Mouse (Mus musculus) common myeloid progenitor, adult 5-6 weeks (primary cell): ENCODE results near the gene Cand2. TPM values are rescaled to one million over a fixed set of nuclear protein-coding genes. Genes with fewer than 3 reads are reported as not detected.
A peak's percentile ranks its signal among the peaks of the same experiment; 100 is the strongest.

Experiments
- ATAC-seq: replicated peaks from 2 replicates; pipeline ENCODE4 v1.8.0; 2016; ENCODE audit warnings: low read depth, mild to moderate bottlenecking, moderate TSS enrichment, inconsistent platforms; ENCODE audit not compliant: poor library complexity, severe bottlenecking
- total RNA-seq: library from RNA; stranded (forward); fragments of 200-1000, 187-1606 nt; gene quantifications from 2 replicates; pipeline ENCODE4 v1.2.3, GENCODE M21; 2017

Gene Cand2
- total RNA-seq: 3.4 and 3.7 TPM in 2 replicates

DNA sequence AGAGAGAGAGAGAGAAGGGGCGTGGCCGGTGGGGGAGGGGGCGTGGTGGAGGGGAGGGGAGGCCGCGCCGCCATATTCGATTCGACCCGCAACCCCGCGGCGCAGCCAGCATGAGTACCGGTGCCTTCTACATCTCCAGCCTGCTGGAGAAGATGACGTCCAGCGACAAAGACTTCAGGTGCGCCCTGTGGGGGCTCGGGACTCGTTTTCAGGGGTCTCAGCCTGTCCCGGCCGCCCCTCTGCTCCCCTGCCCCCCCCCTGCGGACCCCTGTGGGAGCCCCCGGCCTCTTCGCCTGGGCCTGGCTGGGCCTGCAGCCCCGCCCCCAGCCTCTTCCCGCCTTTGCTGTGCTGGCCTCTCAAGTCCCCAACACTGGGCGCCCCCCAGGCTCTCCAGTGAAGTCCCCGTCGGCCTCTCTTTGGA lies at the start of gene Cand2:
Gene Cand2 (plus strand): TSS at position 38 of the 421 bp plus-strand sequence.
- 0 out of 2 replicates have a peak, but pooled peaks have one; percentile 27 for ATAC-seq

DNA sequence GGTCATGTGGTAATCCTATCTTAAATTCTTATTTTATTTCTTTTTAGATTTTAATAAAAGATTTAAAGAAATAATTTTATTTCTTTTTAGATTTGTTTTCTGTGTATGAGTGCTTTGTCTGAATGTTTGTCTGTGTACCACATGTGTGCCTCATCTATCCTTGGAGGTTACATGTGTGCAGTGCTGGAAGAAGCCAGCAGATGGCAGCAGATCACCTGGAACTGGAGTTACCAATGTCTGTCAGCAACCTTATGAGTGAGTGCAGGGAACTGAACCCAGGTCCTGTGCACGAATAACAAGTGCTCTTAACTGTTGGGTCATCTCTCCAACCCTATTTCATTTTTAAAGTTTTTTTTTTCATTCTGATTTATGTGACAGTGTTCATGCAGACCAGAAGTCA lies 47.2 kb upstream of the Cand2 start:
- peak; percentile 71; the same call in 1 of the 2 replicates for ATAC-seq

DNA sequence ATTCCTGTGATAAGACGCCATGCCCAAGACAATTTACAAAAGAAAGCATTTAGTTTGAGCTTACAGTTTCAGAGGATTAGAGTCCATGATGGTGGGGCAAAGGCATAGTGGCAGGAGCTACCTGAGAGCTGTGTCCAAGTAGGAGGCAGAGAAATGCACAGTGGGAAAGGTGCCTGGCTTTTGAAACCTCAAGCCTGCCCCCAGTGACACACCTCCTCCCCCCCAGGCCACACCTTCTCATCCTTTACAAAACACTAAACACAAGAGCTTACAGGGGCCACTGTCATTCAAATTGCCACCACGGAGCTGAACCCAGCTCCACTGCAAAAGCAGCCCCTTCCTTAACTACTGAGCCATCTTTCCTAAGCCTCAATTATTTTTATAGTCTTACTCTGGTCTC lies 46.8 kb upstream of the Cand2 start:
- ATAC-seq: no peak

DNA sequence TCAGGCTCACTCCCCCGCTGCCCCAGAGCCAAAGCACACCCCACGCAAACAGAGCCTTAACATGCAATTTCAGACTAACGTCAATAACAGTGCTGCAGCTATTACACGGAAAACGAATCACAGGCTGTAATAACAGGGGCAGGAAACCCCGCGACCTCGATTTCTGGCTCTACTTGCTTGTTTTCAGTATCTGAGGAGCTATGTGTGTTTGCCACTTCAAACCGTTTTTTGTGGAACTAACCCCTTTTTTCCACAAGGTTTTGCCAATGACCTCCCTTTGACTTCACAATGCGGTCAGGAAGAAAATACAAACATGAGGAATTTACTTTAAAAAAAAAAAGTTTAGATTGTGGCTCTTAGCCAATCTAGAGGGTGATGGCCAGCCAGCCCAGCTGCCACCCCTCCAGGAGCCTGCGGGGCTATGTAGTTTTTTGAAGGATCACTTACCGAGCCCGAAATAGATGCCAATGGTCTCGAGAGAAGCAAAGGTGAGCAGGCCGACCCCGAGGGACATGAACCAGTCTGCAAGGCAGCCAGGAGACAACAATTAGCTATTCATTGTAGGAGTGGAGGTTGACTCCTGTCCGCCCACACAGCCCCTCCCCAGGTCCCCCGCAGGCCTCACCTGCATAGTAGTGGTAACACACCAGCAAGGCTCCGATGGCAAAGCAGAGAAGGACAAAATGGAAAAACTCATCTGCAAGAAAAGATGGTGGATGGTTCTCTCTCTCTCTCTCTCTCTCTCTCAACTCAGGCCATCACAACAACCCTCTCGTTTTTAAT lies 43.6 kb upstream of the Cand2 start:
- no peak for ATAC-seq

DNA sequence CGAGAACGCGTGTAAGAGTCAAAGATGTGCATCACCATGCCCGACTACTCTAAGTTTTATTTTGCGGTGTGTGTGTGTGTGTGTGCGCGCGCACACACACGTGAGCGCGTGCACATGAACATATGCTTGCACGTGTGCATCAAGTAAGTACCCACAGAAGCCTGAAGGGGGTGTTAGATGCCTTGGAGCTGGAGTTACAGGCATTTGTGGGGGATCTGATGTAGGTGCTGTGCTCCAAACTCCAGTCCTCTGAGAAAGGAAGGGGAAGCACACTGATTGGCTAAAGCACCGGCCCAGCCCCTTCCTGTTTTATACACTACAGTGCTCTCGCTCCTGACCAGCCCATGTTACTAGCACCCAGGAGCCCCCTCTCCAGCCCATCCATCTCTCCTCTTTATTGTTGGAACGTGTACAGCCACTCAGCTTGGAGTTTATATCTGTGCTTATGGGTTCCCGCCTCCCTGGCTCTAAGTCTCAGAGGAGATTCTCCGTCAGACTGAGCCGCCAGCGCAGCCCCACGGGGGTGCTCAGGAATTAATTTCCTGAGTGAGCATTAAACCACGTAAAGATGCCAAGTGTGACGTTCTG lies 41.9 kb upstream of the Cand2 start:
- ATAC-seq: no peak

DNA sequence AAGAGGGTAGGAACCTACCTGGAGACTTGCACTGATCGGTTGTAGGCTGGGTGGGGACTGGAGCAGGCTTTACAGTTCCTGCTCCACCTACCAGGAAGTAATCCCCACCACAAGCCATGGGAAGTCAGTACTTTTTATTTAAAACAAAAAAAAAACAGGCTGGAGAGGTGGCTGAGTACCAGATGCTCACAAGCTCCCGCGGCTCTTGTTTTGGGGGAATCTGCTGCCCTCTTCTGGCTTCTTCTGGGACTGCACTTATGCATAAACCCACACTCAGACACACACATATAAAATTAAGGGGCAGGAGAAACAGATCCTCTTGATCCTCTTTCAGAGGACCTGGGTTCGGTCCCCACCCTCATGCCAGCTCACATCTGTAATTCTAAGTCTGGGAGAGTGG lies 39.4 kb upstream of the Cand2 start:
- peak; percentile 39; the same call in 1 of the 2 replicates for ATAC-seq

DNA sequence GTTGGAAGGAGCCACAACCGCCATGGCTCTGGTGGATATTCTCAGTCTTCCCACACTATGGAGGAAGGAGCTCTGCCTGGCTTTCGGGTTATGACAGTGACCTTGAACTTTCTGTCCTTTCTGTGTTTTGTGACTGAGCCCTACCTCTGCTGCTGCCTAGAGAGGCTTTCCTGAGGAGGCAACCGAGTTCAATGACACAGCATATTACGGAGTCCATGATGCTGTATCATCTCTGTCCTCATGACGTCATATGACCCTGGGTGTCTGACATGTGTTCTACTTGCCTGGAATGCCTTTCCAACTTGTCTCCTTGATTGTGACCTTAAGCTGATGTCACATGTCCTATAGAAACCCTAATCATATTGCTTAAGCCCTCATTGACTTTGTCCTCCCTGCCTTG lies 35.3 kb upstream of the Cand2 start:
- ATAC-seq: no peak

DNA sequence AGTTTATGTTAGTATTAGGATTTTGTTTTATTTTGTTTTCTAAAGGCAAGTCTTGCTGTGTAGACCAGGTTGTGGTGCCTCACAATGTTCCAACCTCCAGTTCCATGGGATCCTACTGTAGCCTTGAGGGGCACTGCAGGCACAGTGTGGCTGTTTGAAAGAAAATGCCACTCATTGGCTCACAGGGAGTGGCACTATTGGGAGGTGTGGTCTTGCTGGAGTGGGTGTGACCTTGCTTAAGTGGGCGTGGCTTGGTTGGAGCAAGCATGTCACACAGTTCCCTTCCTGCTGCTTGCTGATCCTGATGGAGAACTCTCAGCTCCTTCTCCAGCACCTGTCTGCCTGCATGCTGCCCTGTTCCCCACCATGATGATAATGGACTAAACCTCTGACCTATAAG lies 30.8 kb upstream of the Cand2 start:
- ATAC-seq: peak; percentile 81

DNA sequence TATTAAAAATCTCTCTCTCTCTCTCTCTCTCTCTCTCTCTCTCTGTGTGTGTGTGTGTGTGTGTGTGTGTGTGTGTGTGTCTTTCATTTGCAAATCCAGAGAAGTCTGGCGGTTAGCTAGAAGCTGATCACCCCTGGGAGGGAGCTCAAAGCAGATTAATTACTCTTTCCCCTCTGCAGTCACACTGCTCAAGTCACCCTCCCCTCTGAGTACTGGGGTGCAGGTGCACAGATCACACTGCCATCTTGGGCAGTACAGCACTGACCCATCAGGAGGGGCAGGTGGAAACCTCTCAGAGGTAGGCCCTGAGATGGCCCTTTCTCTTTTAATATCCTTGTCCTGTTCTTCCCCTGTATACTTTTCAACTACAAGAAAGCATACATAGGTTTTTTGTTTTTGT lies 28.0 kb upstream of the Cand2 start:
- no peak for ATAC-seq

DNA sequence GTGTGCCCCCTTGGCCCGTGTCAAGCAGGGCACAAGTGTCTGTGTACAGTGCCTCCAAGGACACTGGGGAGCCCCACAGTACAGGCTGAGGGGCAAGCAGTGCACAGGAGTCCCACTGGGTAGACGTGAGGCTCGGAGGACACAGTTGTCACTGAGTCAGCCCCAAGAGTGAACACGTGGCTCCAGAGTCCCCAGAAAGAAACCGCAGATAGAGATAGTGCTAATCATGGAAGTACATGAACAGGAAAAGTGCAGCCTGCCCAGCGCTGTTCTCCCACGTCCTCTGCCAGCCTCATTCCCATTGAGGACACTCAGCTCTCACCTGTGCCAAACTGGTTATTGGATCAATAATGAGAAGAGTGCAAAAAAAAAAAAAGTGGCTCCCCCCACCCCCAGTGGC lies 18.8 kb upstream of the Cand2 start:
- ATAC-seq: peak; percentile 36

DNA sequence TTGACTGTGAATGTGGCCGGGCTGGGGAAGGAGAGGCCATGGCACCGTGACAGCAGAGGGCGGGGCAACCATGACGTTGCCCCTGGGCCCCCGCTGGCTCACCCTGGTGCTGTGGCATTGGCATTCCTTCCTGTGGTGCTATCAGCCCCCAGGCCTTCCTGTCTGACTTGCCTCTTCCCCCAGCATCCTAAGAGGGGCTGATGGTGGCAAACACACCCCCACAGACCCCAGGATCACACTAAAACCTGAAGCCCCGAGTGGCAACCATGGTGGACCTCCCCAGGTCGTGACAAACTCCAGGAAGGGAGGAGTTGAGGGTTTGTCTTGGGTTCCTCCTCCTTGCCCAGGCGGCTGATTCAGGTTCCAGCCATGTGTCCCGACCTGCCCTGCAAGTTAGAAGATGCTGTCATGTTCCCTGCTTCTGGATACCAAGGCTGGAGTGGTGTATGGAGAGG lies 15.3 kb upstream of the Cand2 start:
- ATAC-seq: peak; percentile 73

DNA sequence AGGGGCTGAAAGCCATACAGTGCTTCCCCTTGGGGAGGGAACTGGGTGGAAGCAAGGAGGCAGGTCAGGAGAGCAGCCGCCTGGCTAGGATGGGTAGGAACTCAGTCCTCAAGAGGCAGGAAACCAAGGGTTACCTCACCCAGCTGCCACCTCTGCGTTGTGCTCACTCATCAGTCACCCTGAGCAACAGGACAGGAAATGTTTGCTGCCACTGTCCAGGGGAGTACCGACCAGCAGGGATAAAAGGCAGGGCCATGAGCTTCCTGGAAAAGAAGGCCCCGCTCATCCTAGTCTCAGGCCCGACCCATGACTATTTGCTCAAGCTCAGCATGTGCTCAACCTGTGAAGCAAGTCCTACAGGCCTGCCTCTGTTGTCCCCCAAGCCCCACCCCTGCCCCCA lies 14.9 kb upstream of the Cand2 start:
- peak; percentile 36 for ATAC-seq

DNA sequence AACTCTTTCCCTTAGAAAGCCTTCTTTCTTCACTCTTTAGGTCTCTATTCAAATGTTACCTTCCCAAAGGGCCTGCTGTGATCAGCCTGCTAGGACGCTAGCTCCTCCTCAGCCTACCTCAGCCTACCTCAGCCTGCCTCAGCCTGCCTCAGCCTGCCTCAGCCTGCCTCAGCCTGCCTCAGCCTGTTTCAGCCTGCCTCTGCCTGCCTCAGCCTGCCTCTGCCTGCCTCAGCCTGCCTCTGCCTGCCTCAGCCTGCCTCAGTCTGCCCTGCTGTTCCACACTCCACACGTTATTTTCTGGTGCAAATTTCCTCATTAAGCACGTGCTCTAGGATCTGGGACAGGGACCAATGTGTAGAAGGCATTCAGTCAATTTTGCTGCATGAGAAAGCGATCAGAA lies 14.2 kb upstream of the Cand2 start:
- no peak for ATAC-seq

DNA sequence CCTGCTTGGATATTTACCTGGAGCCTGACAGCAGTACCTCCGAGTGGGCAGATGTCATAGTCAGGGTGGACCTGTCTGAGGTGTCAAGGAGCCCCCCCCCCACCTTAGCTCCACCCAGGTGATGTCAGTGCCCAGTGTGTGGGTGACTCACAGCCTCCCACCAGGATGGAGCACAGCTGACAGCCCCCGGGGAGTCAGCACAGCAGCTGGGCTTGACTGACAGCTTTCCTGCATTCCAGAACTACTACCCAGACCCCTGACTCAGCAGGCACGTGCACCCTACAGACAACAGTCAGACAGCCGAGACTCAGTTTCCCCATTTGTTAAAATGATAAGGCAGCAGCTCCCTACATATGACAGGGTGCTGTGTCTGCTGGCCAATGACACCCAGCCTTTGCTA lies 13.4 kb upstream of the Cand2 start:
- no peak for ATAC-seq

DNA sequence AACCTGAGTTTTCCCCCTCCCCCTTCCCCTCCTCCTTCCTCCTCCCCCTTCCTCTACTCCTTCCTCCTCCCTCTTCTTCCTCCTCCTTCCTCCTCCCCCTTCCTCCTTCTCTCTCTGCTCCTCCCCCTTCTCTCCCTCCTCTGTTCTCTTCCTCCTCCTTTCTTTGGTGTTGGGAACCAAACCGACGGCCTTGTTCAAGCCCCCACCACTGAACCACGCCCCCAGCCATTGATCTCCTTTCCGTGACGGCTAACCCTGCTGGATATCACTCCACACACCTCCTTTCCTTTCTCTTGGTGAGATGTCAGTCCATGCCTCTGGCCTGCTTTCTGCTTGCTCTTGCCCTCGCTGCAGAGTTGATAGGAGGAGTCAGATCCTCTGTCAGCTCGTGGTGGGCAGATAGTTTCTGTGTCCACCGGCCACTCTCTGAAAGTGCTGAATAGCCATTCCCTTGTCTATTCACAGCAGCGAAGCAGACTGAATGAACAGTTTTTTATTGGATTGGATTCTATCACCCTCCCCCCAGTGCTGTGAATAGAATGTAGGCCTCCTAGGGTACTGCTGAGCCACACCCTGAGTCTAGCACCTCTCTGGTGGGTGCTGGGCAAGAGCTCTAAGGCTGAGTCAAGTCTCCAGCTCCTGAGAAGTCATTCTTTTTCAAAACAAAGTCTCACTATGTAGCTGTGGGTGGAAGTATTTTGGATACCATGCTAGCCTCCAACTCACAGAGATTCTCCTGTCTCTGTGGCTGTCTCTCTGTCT lies 12.2 kb upstream of the Cand2 start, which contains the start of gene Tmem40:
Gene Tmem40 (minus strand): TSS at position 416 of the 762 bp plus-strand sequence.
- peak; percentile 19 for ATAC-seq

DNA sequence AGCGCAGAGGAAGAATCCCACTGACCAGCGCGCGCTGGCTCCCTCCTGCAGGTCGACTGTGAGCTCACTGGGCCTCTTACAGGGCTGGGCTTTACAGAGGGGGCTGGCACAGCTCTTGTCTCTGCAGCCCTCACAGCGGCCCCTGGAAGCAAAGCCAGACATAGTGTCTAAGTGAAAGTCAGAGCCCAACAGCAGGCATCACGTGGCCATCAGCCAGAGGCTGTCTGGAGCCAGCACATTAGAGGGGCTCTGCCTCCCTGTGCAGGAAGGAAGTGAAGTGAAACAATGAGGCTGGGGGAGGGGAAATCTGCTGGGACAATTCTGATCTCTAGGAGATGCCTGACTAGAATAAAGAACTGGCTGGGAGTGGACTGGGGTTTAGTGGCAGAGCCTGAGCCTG lies 10.2 kb upstream of the Cand2 start:
- peak; percentile 48 for ATAC-seq

DNA sequence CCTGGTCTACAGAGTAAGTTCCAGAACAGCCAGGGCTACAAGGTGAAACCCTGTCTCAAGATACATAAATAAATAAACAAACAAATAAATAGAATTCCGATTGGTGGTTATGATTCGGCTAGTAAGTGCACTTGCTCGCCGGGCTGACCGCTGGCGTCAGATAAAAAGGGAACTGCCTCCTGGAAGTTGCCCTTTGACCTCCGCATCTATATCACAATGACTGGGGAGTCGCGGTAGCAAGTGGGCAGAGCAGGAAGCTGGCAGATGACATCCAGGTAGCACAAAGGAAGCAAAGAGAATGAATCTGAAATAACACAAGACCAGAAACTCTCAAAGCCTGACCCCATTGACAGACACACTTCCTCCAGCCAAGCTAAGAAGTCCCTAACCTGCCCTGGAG lies 7.0 kb upstream of the Cand2 start:
- ATAC-seq: no peak

DNA sequence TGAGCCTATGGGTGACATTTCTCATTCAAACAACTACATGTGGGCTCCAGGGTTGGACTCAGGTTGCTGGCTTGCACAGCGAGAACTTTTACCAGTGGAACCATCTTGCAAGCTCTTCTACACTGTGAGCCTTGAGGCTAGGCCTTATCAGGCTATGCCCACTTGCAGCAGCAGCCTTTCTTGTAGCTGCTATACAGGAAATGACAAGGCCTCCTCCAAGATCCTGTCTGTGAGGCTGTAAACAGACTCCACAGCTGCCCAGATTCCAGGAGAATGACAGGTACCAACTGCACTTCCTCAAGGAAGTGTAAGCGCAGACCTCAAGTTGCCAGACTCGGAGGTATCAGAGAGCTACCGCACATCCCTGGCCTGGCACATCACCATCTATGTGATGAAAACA lies 6.1 kb upstream of the Cand2 start:
- peak; percentile 72 for ATAC-seq

DNA sequence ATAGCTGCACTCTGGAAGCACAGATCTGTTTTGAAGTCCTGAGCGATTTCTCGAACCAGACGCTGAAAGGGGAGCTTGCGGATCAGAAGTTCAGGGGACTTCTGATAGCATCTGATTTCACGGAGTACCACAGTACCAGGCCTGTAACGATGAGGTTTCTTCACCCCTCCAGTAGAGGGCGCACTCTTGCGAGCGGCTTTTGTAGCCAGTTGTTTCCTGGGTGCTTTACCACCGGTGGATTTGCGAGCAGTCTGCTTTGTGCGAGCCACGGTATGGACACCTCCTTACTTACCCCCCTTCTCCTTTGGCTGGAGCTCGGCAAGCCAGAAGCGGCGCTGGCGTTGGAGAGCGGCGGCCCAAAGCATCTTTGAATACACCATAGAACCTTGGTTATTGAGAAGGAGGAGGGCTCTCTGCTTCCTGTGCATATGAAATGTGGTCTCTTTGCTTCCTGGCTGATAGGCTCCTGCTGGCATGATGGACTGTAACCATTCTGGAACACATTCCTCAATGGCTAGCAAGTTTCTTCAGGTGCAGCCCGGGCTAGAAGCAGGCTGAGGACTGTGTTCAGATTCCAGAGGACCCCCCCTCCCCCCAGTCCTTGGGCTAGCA lies 4.2 kb upstream of the Cand2 start:
- ATAC-seq: peak; percentile 64

DNA sequence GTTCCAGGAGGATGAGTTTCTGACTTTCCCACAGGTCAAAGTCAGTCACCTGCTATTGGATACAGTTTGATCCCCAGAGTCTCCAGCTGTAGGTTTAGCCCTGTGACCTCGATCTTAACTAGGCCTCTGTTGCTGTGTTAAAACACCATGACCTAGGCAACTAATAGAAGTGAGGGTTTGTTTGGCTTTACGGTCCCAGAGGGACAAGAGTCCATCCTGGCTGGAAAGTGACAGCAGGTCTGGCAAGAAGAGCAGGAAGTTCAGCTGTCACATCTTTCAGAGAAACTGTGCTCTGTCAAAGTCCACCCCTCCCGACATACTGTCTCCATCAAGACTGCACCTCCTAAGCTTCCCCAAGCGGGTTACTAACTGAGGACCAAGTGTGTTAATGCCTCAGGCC lies 3.5 kb upstream of the Cand2 start:
- no peak for ATAC-seq
